ENCODE assay signal across 8 mouse cellular contexts in genomic region chrX:7679405-7680056, GRCm38 (mm10). TPM values are rescaled to one million over a fixed set of nuclear protein-coding genes. Genes with fewer than 3 reads are reported as not detected.
DNase-seq lines count a peak whose midpoint lies in the region; ATAC-seq lines count a peak whose summit lies in the region.

No protein-coding gene starts in this region.

- H3K4me1 ChIP-seq in heart, embryonic 14.5 days (ENCODE audit: control insufficient read depth in 2 of 2, insufficient read depth in 2 of 2, low read length in 2 of 2), result no peaks in the 10 kb centered on the region; a peak in 1 of 4 replicates
- 0 out of 2 replicates have a peak, but pooled peaks cover 8% of the 10 kb centered on the region for H3K4me1 ChIP-seq in liver, embryonic 12.5 days

- H3K27me3 ChIP-seq in heart, embryonic 14.5 days (ENCODE audit: control insufficient read depth, insufficient read depth, low read length), result no peaks in the 10 kb centered on the region
- no peaks in the 10 kb centered on the region; the same call in 1 of the 2 replicates for H3K27me3 ChIP-seq in liver, embryonic 12.5 days (replicated peaks)
- no peaks in the 10 kb centered on the region for H3K27me3 ChIP-seq in splenic B cell, adult 2 months (ENCODE audit: control insufficient read depth, insufficient read depth, low read length, poor library complexity, severe bottlenecking)

- H3K4me3 ChIP-seq in heart, embryonic 14.5 days (ENCODE audit: control insufficient read depth in 1 of 2, insufficient read depth in 1 of 2, low read depth in 1 of 2, low read length in 2 of 2), result peak overlapping the region; percentile 33 to 37
- H3K4me3 ChIP-seq in liver, embryonic 12.5 days, result peak overlapping the region; percentile 27

- ATAC-seq in CD4-positive, CD25-positive, alpha-beta regulatory T cell, adult 4 months, result peak; percentile 96
- peak; percentile 79 for ATAC-seq in heart, embryonic 14.5 days (ENCODE audit: insufficient number of reproducible peaks, insufficient read depth, low FRiP score, low read depth)
- peak; percentile 93 for ATAC-seq in liver, embryonic 12.5 days

- peak; percentile 69 for DNase-seq in c-Kit-negative CD71-positive TER-119-positive erythroid progenitor cells, embryonic 14.5 days (ENCODE audit: low read depth, low spot score)
- DNase-seq in fibroblast of lung, adult 2 months (ENCODE audit: low read depth), result peak; percentile 54
- DNase-seq in kidney, postnatal 10 days, result peak; percentile 95
- DNase-seq in naive thymus-derived CD4-positive, alpha-beta T cell, adult 2 months (ENCODE audit: low read depth), result peak; percentile 94
- DNase-seq in splenic B cell, adult 2 months (ENCODE audit: low read depth, low spot score), result peak; percentile 93

- H3K27ac ChIP-seq in heart, embryonic 14.5 days (replicated peaks in 1 of 2; ENCODE audit: control insufficient read depth in 1 of 2, insufficient read depth in 1 of 2, low read depth in 2 of 2, low read length in 2 of 2), result peak overlapping the region; percentile 28 to 56; a peak in 2 of 4 replicates
- H3K27ac ChIP-seq in liver, embryonic 12.5 days, result no peak overlapping the region

- no peaks in the 10 kb centered on the region for H3K36me3 ChIP-seq in heart, embryonic 14.5 days (ENCODE audit: control insufficient read depth, insufficient read depth, low read length)
- no peaks in the 10 kb centered on the region for H3K36me3 ChIP-seq in liver, embryonic 12.5 days
- no peaks in the 10 kb centered on the region for H3K36me3 ChIP-seq in splenic B cell, adult 2 months (ENCODE audit: control insufficient read depth, insufficient read depth, low read length, poor library complexity, severe bottlenecking)

- no peaks in the 10 kb centered on the region for H3K9me3 ChIP-seq in heart, embryonic 14.5 days (ENCODE audit: control insufficient read depth, low read length)
- H3K9me3 ChIP-seq in liver, embryonic 12.5 days (replicated peaks), result no peaks in the 10 kb centered on the region

- WGBS in heart, embryonic 14.5 days, result 15% methylated on average over 27 of the region's 27 CpGs
- 9% methylated on average over 27 of the region's 27 CpGs for WGBS in liver, embryonic 12.5 days (ENCODE audit: insufficient replicate concordance)

- H3K9ac ChIP-seq in heart, embryonic 14.5 days (ENCODE audit: low read length), result peak overlapping the region; percentile 60
- no peak overlapping the region for H3K9ac ChIP-seq in liver, embryonic 12.5 days

- H3K4me2 ChIP-seq in heart, embryonic 14.5 days (ENCODE audit: low read length), result peak overlapping the region; percentile 64
- H3K4me2 ChIP-seq in liver, embryonic 12.5 days, result peak overlapping the region; percentile 58

RNA-seq across cellular contexts. Expression of gene Magix, which starts 1.5 kb away (rescaled TPM):
- polyA plus RNA-seq in CD4-positive, CD25-positive, alpha-beta regulatory T cell, adult 4 months (2017; shearing (Covaris generic)), result not detected
- 0.54 and 0.74 TPM in 2 replicates for polyA plus RNA-seq in heart, embryonic 14.5 days (2014; fragmentation: Nextera tagmentation; extraction: Ambion mirVana)
- 0.04 TPM in 1 of 2 replicates, not detected in the other for polyA plus RNA-seq in liver, embryonic 12.5 days (2016; fragmentation: Nextera tagmentation; extraction: Ambion mirVana)

RNA-seq across cellular contexts. Expression of gene Plp2, which starts 8.3 kb away (rescaled TPM):
- polyA plus RNA-seq in CD4-positive, CD25-positive, alpha-beta regulatory T cell, adult 4 months (2017; shearing (Covaris generic)), result 100 to 1,000 TPM; 147 to 155 TPM
- 194 and 196 TPM in 2 replicates for polyA plus RNA-seq in heart, embryonic 14.5 days (2014; fragmentation: Nextera tagmentation; extraction: Ambion mirVana)
- polyA plus RNA-seq in liver, embryonic 12.5 days (2016; fragmentation: Nextera tagmentation; extraction: Ambion mirVana), result 36.2 and 37.6 TPM in 2 replicates

RNA-seq across cellular contexts. Expression of gene Gpkow, which starts 17.4 kb away (rescaled TPM):
- 10 to 100 TPM; 50.8 to 69.7 TPM for polyA plus RNA-seq in CD4-positive, CD25-positive, alpha-beta regulatory T cell, adult 4 months (2017; shearing (Covaris generic))
- 33.5 TPM in 2 replicates for polyA plus RNA-seq in heart, embryonic 14.5 days (2014; fragmentation: Nextera tagmentation; extraction: Ambion mirVana)
- 18.9 and 20.8 TPM in 2 replicates for polyA plus RNA-seq in liver, embryonic 12.5 days (2016; fragmentation: Nextera tagmentation; extraction: Ambion mirVana)

RNA-seq across cellular contexts. Expression of gene Prickle3, which starts 22.5 kb away (rescaled TPM):
- 1 to 10 TPM; 8.3 to 9.4 TPM for polyA plus RNA-seq in CD4-positive, CD25-positive, alpha-beta regulatory T cell, adult 4 months (2017; shearing (Covaris generic))
- 6.2 and 7.8 TPM in 2 replicates for polyA plus RNA-seq in heart, embryonic 14.5 days (2014; fragmentation: Nextera tagmentation; extraction: Ambion mirVana)
- polyA plus RNA-seq in liver, embryonic 12.5 days (2016; fragmentation: Nextera tagmentation; extraction: Ambion mirVana), result 1.3 and 1.4 TPM in 2 replicates

RNA-seq across cellular contexts. Expression of gene Wdr45, which starts 34.6 kb away (rescaled TPM):
- polyA plus RNA-seq in CD4-positive, CD25-positive, alpha-beta regulatory T cell, adult 4 months (2017; shearing (Covaris generic)), result 10 to 100 TPM; 42.8 to 76.1 TPM
- polyA plus RNA-seq in heart, embryonic 14.5 days (2014; fragmentation: Nextera tagmentation; extraction: Ambion mirVana), result 18.5 and 24.0 TPM in 2 replicates
- 14.6 and 15.6 TPM in 2 replicates for polyA plus RNA-seq in liver, embryonic 12.5 days (2016; fragmentation: Nextera tagmentation; extraction: Ambion mirVana)
